Mouse (Mus musculus): Measurements from ENCODE around the gene Csrnp1.

- no peak for TF ChIP-seq CTCF (IDR thresholded peaks at IDR 0.05; ENCODE audit: low read depth, low read length)
- TF ChIP-seq GATA1 (IDR thresholded peaks at IDR 0.05; ENCODE audit: borderline replicate concordance, low read length): no peak
- TF ChIP-seq GATA2 (IDR thresholded peaks at IDR 0.05; ENCODE audit: borderline replicate concordance, low read depth, low read length): no peak
Observed at GRCm38 (mm10) chr9:119941861-119942260, 42.6 kb downstream of the Csrnp1 start.
